Mouse (Mus musculus) small intestine, adult 2 months (tissue): ENCODE measurements around the gene Smad1.

Experiments used
- CTCF ChIP-seq: fragments of 200-500 bp; IDR thresholded peaks from 2 replicates; pipeline ENCODE4 v1.5.1; 2012; ENCODE audit warnings: low read depth, mild to moderate bottlenecking, control low read depth, inconsistent platforms, low read length, moderate library complexity, mixed read lengths; ENCODE audit not compliant: insufficient replicate concordance, insufficient read length; ENCODE audit errors: extremely low read depth
- POLR2A ChIP-seq: fragments of 200-500 bp; IDR thresholded peaks from 2 replicates; pipeline ENCODE4 v1.6.1; 2012; ENCODE audit warnings: low read depth, mild to moderate bottlenecking, control low read depth, inconsistent platforms, low read length, moderate library complexity

GRCm38 (mm10) chr8:79380386-79380785 lies 18.9 kb downstream of the Smad1 start:
- TF ChIP-seq CTCF (no peak), POLR2A (no peak)
